Mouse (Mus musculus) regulatory T cell (primary cell): Measurements from ENCODE around the gene Wasl.

Experiments used
- in situ Hi-C: fragments of 300-600 bp; cut with MboI, MseI; formaldehyde crosslinking; loops from one replicate; pipeline ENCODE4 v1.15.1; 2025; ENCODE audit warnings: high pct_unique_total_duplicates

Wasl gene

DNA sequence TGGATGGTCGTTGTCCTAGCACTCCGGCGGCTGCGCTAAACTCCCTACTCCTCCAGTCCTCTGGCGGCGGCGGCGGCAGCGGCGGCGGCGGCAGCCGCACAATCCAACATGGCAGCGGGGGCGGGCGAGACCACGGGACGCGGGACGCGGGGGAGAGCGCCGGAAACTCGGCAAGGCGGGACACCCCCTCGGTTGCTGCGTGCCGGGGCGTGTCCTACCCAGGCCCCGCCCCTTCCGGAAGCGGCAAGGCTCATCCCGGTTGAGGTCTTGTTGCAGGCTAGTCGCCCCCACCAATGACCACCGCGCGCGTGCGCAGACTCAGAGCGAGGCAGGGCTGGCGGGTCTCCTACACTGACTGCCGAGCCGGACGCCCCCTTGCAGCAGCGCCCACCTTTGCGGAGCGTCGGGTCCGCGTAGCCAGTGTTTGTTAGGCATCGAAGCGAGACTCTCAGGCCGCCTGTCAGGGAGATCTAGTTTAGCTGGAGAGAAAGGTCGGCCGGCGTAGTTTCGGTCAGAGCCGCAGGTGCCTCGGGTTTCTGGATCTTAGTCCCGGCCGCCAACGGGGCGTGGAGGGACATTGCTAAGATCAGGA, at the start of gene Wasl:
Wasl (minus strand) TSS at position 143 of the 592 bp plus-strand sequence.
- in situ Hi-C loops: loop anchor here (5.0 kb wide), 1 partner anchor 138 kb away; the partner anchor contains the start of genes Asb15 and Ndufa5

DNA sequence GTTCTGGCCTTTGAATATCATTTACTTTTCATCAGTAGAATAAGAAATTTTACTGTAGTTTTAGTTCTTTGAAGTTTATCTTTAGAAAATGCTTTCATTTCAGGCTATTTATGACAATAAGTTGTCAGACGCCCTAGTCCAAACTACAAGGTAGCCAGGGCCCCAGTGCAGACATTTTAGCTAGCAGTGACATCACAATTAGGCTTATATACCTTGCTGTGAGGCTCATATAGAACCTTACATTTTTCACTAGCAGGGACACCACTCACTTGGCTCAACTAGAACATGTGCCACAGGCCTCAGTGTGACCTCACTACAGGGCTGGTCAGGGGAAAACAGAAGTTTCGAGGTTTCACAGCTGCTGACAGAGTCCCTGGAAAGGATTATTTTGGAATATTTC, 42.7 kb upstream of the Wasl start:
- in situ Hi-C loops: no loop called here

DNA sequence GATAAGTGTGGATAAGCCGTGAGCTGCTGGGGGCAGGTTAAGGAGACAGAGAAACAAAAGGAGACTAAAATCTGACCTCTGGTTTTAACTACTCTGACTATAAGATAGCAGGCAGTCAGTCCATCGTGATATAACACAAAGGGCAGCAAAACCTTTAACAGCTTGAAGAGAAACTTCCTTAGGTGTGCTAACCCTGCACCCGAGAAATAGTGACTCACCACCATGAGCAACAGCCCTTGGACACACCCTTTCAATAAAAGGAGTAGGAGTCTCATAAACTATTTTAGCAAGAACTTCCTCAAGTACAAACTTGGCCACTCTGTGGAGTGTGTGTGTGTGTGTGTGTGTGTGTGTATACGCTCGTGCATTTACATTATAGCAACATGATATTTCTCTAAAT, 42.3 kb upstream of the Wasl start:
- in situ Hi-C loops: no loop called here

DNA sequence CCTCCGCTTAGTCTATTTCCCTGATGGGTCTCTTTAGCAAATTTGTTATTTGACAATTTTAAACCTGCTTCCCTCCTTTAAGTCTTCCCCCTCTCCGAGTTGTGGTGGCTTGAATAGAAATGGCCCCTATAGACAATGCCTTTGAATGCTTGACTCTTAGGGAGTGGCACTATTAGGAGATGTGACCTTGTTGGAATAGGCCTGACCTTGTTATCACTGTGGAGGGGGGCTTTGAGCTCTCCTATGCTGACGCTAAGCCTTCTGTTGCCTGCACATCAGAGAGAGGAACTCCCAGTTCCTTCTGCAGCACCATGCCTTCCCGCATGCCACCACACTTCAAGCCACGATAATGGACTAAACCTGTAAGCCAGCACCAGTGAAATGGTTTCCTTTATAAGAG, 32.4 kb upstream of the Wasl start:
- in situ Hi-C loops: no loop called here

GRCm38 (mm10) chr6:24696117-24696516, 31.3 kb upstream of the Wasl start:
- in situ Hi-C loops: no loop called here

DNA sequence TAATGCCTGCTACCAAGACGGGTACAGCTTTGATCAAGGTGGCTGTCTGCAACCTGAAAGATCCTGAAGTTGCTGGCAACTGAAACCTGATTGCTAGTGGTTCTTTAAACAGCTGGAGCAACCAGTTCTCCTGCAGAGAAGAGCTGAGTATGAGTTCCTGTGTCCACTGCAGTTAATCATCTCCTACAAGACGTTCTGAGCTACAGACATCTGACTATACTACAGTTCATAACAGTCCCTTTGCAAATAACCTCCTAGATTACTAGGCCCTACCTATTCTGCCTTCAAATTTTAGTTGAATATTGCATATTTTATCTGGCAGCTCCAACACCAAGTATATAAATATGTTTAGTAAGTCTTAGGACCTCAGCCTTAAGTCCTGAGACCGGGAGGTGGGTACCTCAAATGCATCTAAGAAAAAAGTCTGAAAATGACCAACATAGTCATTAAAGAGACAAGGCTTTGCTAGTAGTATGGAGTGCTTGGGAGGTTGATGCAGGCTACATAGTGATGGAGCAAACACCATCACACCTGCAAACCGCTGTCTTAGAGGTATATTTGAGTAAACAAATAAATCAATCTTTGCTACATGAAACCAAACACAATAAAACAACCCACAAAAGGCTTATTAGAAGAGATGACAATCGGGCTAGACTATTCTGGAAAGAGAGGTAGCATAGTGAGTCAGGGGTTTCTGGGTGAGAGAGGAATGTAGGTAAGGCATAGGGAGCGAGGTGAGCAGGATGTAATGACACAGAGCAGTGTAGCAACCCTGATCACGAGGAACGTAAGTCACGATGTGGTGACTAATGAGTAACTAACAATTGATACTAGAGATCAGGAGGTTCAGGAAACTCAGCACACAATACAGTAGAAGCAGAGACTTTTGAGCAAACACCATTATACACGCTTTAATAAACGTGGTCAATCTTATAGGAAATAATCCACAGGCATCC, 29.9 kb upstream of the Wasl start:
- in situ Hi-C loops: no loop called here

- in situ Hi-C loops: no loop called here
Measured at GRCm38 (mm10) chr6:24687871-24688270, 23.1 kb upstream of the Wasl start.

DNA sequence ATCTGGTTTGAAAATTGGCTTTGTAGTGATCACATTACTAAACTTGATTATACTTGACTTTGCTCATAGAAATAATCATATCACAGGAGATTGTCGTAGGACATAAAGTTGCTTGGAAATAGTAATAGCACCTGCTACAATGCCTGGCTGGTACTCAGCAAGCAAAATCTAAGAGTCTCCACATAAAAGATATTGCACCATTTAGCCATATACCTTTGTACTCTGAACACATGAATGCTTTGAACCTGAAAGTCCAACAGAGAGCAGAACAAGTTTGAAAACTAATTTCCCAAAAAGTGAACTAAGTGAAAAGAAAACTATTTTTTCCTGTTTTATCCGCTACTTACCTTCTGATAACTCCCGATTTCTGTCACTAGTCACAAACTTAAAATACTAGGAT, 18.3 kb upstream of the Wasl start:
- in situ Hi-C loops: no loop called here

- in situ Hi-C loops: loop anchor here (5.0 kb wide), 1 partner anchor 141 kb away; the partner anchor contains the start of genes Asb15 and Ndufa5
Measured at GRCm38 (mm10) chr6:24667829-24668228, 3.0 kb upstream of the Wasl start.

- in situ Hi-C loops: loop anchor here (5.0 kb wide), 1 partner anchor 139 kb away; the partner anchor contains the start of genes Asb15 and Ndufa5
Measured at GRCm38 (mm10) chr6:24666248-24666647, 1.4 kb upstream of the Wasl start.

DNA sequence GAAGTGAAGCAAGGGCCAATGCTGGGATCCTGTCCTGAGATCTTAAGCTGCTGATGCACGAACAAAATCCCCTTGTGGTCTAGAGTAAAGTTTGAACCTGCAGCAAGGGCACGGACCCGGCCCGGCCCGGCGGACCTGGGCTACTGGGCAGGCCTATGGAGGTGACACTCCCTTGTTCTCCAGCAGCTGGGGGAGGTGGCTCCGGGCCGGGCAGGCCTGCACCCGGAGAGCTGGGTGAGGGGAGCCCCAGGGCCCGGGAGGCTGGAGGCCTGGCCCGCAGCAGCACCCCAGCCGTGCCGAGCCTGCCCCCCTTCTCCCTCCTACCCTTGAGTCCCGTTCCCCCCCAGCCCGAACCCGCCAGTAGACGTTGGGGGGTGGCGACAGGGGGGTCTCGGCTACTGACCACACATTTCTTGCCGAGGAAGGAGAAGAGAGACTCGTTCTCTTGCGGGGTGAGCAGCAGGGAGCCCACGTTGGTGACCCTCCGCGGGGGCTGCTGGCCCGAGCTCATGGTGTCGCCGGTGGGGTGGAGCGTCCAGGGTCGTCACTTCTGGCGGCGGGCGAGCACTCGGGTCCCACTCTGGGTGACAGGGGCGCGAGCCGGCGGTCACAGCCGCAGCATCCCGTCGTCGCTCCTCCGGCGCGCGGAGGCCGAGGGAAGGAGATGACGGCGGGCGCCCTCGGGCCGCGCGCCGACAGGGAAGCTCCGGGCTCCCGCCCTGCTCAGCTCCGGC, 509 bp downstream of the Wasl start:
- in situ Hi-C loops: no loop called here

DNA sequence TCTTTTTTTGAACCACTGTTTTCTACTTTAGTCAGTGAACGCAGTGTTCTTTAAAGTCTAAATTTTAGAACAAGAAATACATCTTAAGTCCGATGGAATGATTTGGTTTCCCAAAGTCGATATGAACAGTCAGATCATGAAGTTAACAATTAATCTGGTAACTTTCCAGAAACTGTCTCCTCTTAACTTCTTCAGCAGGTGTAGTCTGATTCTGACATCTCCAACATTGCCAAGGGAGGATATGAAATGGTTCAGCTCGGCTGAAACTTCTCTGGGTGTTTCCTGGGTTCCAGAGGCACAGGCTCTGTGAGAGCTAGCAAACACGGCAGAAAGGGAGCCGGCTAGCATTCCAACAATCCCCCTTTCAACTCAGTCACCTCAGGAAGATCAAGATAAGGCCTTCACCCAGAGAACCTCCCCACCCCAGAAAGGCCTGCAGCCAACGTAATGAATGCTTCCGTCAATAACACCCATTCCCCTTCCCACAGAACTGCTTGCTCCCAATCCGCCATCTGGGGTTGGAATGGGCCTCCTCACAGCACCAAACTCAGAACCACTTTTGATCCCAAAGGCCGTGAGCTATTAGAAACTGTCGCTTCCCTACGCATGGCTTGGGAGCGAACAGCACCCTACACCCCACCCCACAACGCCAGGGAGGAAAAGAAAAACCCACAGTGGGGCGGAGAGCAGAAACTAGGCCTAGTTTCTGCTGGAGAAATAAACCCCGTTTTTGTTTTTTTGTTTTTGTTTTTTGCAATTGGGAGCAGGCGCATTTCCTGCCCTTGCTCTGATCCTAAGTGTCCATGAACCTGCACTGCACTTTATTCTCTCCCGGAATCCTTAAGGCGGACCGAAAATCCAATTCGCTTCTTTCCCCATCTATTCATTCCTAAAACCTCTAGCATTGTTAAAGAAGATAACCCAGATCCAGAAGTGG, 1.3 kb downstream of the Wasl start:
- in situ Hi-C loops: no loop called here

GRCm38 (mm10) chr6:24662483-24662882, 2.3 kb downstream of the Wasl start:
- in situ Hi-C loops: no loop called here

DNA sequence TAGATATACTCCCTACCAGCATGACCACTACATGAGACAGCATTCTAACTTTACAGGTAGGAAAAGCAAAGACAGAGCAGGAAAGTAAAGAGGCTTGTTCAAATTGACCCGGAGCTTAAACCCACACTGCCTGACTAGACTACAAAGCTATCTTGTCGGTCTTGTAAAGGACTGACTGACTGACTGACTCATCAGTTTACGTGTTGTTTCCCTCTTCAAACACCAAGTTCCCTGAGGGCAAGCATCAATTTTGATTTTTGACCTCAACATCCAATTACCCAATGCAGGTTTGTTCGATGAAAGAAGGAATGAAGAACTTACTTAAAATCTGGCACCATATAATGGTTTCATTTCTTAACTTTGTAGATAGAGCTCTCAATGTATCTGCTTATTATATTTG, 2.9 kb downstream of the Wasl start:
- in situ Hi-C loops: no loop called here

DNA sequence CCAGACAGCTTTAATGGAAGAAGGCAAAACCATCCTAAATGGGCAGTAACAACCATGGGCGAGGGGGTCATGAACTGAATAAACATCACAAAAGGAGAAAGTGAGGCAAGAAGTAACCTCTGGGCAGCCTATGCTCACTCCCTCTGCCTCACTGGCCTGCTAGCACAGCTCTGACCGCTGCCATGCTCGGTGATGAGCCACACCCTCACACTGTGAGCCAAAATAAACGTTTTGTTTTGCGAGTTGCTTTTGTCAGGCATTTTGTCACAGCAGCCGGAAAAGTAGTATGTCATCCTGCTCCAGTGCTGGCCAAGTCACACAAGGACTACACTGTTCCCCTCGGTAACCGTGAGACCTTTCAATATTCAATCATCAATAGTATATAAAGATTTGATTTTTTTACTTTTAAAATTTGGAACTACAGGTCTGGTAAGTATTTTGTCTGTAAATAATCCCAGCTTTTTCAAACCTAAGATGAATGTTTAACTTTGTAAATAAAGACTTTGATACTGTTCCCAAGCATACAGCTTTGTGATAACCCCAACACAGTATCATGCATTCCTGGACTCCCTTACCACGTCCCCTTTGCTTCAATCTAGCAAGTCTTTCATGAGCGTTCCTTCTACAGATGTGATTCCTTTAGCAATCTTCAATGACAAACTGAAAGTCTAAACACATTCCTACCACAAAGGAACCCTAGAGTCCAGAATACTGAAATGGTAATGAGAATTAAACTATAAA, 7.0 kb downstream of the Wasl start:
- in situ Hi-C loops: no loop called here

DNA sequence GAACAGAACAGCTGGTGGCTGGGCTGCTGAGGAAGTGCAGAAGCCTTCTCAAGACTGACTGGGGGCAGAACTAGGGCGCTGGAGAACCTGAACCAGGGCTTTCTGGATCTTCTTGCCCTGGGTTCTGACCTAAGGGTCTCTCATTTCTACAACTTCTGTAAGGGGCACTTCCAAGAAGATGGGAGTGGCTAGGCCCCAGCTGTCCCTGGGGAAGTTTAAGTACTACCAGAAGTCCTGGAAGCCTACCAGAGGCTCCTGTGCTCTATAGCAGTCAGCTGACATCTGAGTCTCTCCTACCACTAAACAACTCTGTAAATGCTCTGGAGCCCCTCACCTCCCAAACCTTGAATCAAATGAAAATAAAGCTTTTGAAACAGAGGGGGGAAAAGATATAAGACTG, 8.7 kb downstream of the Wasl start:
- in situ Hi-C loops: no loop called here

GRCm38 (mm10) chr6:24651538-24651937, 13.3 kb downstream of the Wasl start:
- in situ Hi-C loops: no loop called here

DNA sequence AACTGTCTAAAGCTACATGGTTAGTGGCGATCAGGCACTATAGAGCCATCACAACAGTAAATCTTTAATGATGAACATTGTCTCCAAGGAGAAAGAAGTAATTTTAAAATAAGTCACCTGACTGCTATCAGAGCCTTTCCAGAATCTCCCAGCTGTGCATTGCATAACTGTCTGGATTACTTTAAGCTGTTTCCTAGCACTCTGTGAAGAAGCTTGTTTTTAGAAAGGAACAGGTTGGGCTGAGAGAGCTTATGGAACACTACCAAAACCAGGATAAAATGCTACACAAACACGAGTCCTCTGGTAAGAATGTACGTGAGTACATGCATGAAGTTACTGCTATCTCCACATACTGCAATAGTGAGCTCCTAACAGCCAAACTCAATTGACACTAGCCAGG, 14.1 kb downstream of the Wasl start:
- in situ Hi-C loops: no loop called here

DNA sequence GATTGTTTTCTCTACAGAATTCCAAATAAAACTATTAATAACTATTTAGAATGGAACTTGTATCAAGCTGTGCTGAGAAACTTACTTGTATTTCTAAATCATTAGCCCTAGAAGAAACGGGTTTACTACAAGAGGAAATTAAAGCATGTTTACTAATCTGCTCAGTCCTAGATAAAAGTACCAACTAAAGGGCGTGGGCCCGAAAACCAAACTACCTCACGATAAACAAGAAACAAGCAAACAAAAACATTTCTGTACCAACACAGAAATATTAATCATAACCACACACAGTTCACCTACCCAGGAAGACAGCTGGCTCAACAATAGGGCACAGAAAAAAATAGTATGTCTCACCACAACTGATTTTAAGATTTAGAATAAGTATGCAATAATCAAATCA, 16.4 kb downstream of the Wasl start:
- in situ Hi-C loops: no loop called here

GRCm38 (mm10) chr6:24647103-24647691, 17.6 kb downstream of the Wasl start:
- in situ Hi-C loops: no loop called here
